Mouse (Mus musculus) embryo, embryonic 11 days (tissue): ENCODE measurements around the gene Cby3.

Experiments
- DNase-seq: peaks from one replicate; pipeline ENCODE4 v3.0.0-alpha.2; 2015

Cby3 gene

GRCm38 (mm10) chr11:50391272-50391960, 37.2 kb downstream of the Cby3 start:
- DNase-seq = no peak

- no peak for DNase-seq
Measured at GRCm38 (mm10) chr11:50393306-50393705, 39.0 kb downstream of the Cby3 start.

GRCm38 (mm10) chr11:50394731-50395130, 40.5 kb downstream of the Cby3 start:
- no peak for DNase-seq

GRCm38 (mm10) chr11:50396766-50397307, 42.6 kb downstream of the Cby3 start:
- DNase-seq = no peak

- no peak for DNase-seq
Measured at GRCm38 (mm10) chr11:50397316-50397715, 43.1 kb downstream of the Cby3 start.

GRCm38 (mm10) chr11:50398803-50399202, 44.5 kb downstream of the Cby3 start:
- DNase-seq = no peak

GRCm38 (mm10) chr11:50402481-50402880, 48.2 kb downstream of the Cby3 start:
- no peak for DNase-seq

- no peak for DNase-seq
Measured at GRCm38 (mm10) chr11:50403367-50404014, 49.2 kb downstream of the Cby3 start.

GRCm38 (mm10) chr11:50407235-50407634, 53.0 kb downstream of the Cby3 start:
- DNase-seq = peak; percentile 29
